Mouse (Mus musculus): Measurements from ENCODE around the gene Zkscan1. TPM values are rescaled to one million over a fixed set of nuclear protein-coding genes. Genes with fewer than 3 reads are reported as not detected.
A peak's percentile ranks its signal among the peaks of the same experiment; 100 is the strongest.

The Zkscan1 gene
- polyA plus RNA-seq, 1 experiment from 2014 or later, result 11.1 TPM

DNA sequence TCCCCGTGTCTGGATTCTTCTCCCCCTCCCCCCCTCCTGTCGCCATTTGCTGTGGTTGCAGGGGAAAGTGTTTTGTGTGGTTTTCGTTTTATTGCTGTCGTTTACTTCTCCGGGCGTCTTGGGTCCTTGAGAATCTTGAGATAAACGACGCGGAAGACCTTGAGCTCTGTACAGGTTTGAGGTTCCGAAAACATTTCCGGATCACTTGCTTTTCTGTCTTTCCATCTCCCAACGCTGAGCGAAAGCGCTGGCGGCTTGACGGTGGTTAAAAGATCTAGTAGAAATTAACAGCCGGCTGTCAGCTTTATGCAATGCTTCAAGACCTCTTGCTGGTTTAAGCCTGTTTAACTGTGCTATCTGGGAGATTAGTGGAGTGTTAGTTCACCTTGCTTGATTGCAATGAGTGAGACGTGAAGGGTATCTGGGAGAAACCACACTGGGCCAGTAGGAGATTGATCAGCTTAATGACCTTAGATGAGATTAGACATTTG lies 582 bp downstream of the Zkscan1 start:
- Histone ChIP-seq H3K4me1 (ENCODE audit: control insufficient read depth, insufficient read depth, low read length) (peaks cover 9% of the 10 kb centered on the region; the same call in 1 of the 2 replicates), H3K9me3 (ENCODE audit: control insufficient read depth, low read length) (no peaks in the 10 kb centered on the region), H3K27me3 (replicated peaks; ENCODE audit: control insufficient read depth, insufficient read depth, low read length) (no peaks in the 10 kb centered on the region), H3K4me2 (ENCODE audit: low read depth, low read length) (peak overlapping the region; percentile 66), H3K4me3 (ENCODE audit: low read length) (peak overlapping the region; percentile 92), H3K36me3 (ENCODE audit: control insufficient read depth, insufficient read depth, low read length) (no peaks in the 10 kb centered on the region; the same call in 1 of the 2 replicates), H3K9ac (ENCODE audit: low read depth, low read length) (peak overlapping the region; percentile 99), H3K27ac (ENCODE audit: low read length) (peak overlapping the region; percentile 95)
- peak; percentile 24 for ATAC-seq
- WGBS, result 0% methylated on average over 18 of the region's 18 CpGs

DNA sequence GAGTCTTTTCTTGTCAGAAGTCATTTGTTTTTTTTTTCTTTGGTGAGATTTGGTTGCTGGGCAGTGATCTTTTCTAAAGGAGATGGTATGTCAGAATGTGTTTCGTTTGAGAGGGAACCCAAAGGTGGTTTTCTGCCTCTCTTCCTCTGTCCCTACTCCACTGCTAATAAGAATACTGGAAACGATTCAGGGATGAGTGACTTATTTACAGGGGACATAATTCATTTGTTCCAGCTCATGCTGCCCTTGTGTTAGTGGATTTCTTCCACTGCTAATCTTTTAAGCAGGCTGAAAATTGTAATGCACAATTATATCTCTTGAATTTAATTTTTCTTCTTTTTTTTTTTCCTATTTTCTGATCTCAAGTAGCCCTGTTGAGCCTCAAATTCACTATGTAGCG lies 2.0 kb downstream of the Zkscan1 start:
- H3K9ac ChIP-seq (ENCODE audit: low read depth, low read length), result no peak overlapping the region
- WGBS, result 69% methylated on average over 3 of the region's 3 CpGs
- no peak overlapping the region for H3K27ac ChIP-seq (ENCODE audit: low read length)

DNA sequence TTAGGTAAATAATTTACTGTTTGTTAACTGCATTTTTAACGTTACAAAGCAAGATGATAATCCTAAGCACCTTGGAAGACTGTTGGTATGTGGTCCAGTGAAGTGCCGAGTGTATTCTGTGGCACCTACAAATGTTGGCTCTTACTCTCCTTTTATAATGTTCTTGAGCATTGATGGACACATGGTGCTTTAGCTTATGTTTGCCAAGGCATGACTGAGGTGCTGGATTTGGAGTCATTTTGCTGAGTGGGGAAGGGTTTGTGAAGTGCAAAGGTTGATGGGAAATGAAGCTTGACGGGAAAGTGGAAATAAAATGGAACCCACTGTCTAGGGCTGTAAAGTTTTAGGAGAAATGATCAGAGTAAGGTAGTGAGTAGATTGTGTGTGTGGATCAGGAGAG lies 3.5 kb downstream of the Zkscan1 start:
- H3K4me3 ChIP-seq (ENCODE audit: low read length), result no peak overlapping the region; the same call in 1 of the 2 replicates
- H3K9ac ChIP-seq (ENCODE audit: low read depth, low read length), result no peak overlapping the region
- H3K9me3 ChIP-seq (ENCODE audit: control insufficient read depth, low read length), result no peaks in the 10 kb centered on the region
- H3K4me2 ChIP-seq (ENCODE audit: low read depth, low read length), result peak overlapping the region; percentile 34
- WGBS, result 56% methylated on average over 3 of the region's 3 CpGs
- peaks cover 9% of the 10 kb centered on the region; the same call in 1 of the 2 replicates for H3K4me1 ChIP-seq (ENCODE audit: control insufficient read depth, insufficient read depth, low read length)
- H3K27me3 ChIP-seq (replicated peaks; ENCODE audit: control insufficient read depth, insufficient read depth, low read length), result no peaks in the 10 kb centered on the region
- ATAC-seq, result peak; percentile 0; the same call in 1 of the 2 replicates
- peak overlapping the region; percentile 71 for H3K27ac ChIP-seq (ENCODE audit: low read length)
- H3K36me3 ChIP-seq (ENCODE audit: control insufficient read depth, insufficient read depth, low read length), result no peaks in the 10 kb centered on the region; the same call in 1 of the 2 replicates

More for the DNA sequence above, 2.0 kb downstream of the Zkscan1 start:
- no peak overlapping the region for H3K4me3 ChIP-seq (ENCODE audit: low read length)
- peak overlapping the region; percentile 35; the same call in 1 of the 2 replicates for H3K4me2 ChIP-seq (ENCODE audit: low read depth, low read length)
- H3K4me1 ChIP-seq (ENCODE audit: control insufficient read depth, insufficient read depth, low read length), result peaks cover 9% of the 10 kb centered on the region; the same call in 1 of the 2 replicates
- no peaks in the 10 kb centered on the region; the same call in 1 of the 2 replicates for H3K36me3 ChIP-seq (ENCODE audit: control insufficient read depth, insufficient read depth, low read length)
- no peaks in the 10 kb centered on the region for H3K27me3 ChIP-seq (replicated peaks; ENCODE audit: control insufficient read depth, insufficient read depth, low read length)
- no peaks in the 10 kb centered on the region for H3K9me3 ChIP-seq (ENCODE audit: control insufficient read depth, low read length)
- ATAC-seq, result no peak

DNA sequence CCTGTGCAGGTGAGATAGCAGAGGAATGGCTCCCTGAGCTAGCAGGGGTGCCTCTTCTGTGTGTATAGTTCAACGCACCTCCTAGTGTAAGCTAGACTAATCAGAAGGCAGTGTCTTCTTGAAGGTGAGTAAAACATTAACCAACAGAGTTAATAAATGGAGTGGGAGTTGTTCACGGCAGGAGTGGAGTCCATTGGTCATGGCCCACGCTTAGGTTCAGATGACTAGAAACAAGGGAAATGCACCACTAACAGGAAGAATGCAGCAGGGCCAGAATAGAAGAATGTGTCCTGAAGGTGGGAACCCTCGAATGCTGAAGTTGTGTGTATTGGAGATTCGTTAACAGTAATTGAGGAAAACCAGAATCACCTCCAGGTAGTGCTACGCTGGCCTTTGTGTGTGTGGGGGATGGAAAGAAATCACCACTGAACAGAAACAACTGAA lies 4.2 kb downstream of the Zkscan1 start:
- H3K4me2 ChIP-seq (ENCODE audit: low read depth, low read length), result peak overlapping the region; percentile 47
- H3K9me3 ChIP-seq (ENCODE audit: control insufficient read depth, low read length), result no peaks in the 10 kb centered on the region
- peaks cover 9% of the 10 kb centered on the region; the same call in 1 of the 2 replicates for H3K4me1 ChIP-seq (ENCODE audit: control insufficient read depth, insufficient read depth, low read length)
- peak overlapping the region; percentile 75 for H3K27ac ChIP-seq (ENCODE audit: low read length)
- ATAC-seq, result peak; percentile 86
- peak overlapping the region; percentile 23 for H3K4me3 ChIP-seq (ENCODE audit: low read length)
- peaks cover 3% of the 10 kb centered on the region for H3K36me3 ChIP-seq (ENCODE audit: control insufficient read depth, insufficient read depth, low read length)
- H3K9ac ChIP-seq (ENCODE audit: low read depth, low read length), result peak overlapping the region; percentile 44
- WGBS, result 64% methylated on average over 6 of the region's 6 CpGs
- no peaks in the 10 kb centered on the region for H3K27me3 ChIP-seq (replicated peaks; ENCODE audit: control insufficient read depth, insufficient read depth, low read length)

DNA sequence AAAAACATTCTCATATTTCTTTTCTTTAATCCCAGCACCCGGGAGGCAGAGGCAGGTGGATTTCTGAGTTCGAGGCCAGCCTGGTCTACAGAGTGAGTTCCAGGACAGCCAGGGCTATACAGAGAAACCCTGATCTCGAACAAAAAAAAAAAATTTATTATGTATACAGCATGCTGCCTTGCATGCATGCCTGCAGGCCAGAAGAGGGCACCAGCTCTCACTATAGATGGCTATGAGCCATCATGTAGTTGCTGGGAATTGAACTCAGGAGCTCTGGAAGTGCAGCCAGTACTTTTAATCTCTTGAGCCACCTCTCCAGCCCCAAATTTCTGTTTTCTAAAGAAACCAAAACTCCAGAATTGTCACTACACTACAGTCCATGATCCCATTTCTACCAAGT lies 5.4 kb downstream of the Zkscan1 start:
- Histone ChIP-seq H3K27ac (ENCODE audit: low read length) (no peak overlapping the region), H3K27me3 (replicated peaks; ENCODE audit: control insufficient read depth, insufficient read depth, low read length) (no peaks in the 10 kb centered on the region), H3K9ac (ENCODE audit: low read depth, low read length) (no peak overlapping the region), H3K4me2 (ENCODE audit: low read depth, low read length) (no peak overlapping the region), H3K4me3 (ENCODE audit: low read length) (no peak overlapping the region), H3K4me1 (ENCODE audit: control insufficient read depth, insufficient read depth, low read length) (peaks cover 9% of the 10 kb centered on the region; the same call in 1 of the 2 replicates), H3K9me3 (ENCODE audit: control insufficient read depth, low read length) (no peaks in the 10 kb centered on the region), H3K36me3 (ENCODE audit: control insufficient read depth, insufficient read depth, low read length) (peaks cover 9% of the 10 kb centered on the region)
- 74% methylated on average over 3 of the region's 3 CpGs for WGBS
- no peak for ATAC-seq

DNA sequence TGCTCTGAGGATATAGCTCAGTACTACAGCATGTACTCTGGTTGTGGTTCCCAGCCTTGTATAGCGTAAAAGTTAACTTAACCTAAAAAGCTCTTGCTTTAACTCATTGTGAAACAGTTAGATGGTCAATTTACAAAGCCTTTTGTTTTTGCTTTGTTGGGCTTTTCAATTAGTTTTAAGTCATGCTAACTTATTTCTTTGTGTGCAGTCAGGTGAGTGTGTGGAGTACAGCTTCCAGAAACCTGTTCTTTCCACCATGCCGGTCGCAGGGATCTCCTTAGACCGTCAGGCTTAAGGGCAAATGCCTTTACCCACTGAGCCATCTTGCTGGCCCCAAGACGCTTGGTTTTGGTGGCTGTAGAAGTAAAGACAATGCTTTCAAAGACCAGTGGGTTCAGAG lies 5.9 kb downstream of the Zkscan1 start:
- Histone ChIP-seq H3K27me3 (replicated peaks; ENCODE audit: control insufficient read depth, insufficient read depth, low read length) (no peaks in the 10 kb centered on the region), H3K36me3 (ENCODE audit: control insufficient read depth, insufficient read depth, low read length) (peaks cover 9% of the 10 kb centered on the region), H3K4me1 (ENCODE audit: control insufficient read depth, insufficient read depth, low read length) (peaks cover 9% of the 10 kb centered on the region; the same call in 1 of the 2 replicates), H3K9ac (ENCODE audit: low read depth, low read length) (no peak overlapping the region), H3K4me2 (ENCODE audit: low read depth, low read length) (no peak overlapping the region), H3K27ac (ENCODE audit: low read length) (no peak overlapping the region), H3K9me3 (ENCODE audit: control insufficient read depth, low read length) (no peaks in the 10 kb centered on the region), H3K4me3 (ENCODE audit: low read length) (no peak overlapping the region)
- no peak for ATAC-seq
- 91% methylated on average over 5 of the region's 5 CpGs for WGBS

DNA sequence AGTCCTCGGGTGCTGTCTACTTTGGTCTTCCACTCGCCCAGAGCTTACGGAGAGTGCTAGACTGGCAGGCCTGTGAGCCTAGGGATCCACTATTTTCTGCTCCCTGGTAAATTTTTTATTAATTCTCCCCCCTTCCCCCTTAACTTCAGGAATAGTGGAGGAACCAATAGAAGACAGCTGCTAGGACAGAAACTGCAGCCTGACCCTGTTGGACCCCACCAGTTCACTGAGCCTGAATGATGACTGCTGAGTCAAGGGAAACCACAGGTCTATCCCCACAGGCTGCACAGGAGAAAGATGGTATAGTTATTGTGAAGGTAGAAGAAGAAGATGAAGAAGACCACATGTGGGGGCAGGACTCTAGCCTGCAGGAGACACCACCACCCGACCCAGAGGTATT lies 7.9 kb downstream of the Zkscan1 start:
- no peaks in the 10 kb centered on the region for H3K27me3 ChIP-seq (replicated peaks; ENCODE audit: control insufficient read depth, insufficient read depth, low read length)
- no peak overlapping the region for H3K27ac ChIP-seq (ENCODE audit: low read length)
- no peak overlapping the region for H3K9ac ChIP-seq (ENCODE audit: low read depth, low read length)
- WGBS, result 90% methylated on average over 4 of the region's 4 CpGs
- no peaks in the 10 kb centered on the region for H3K9me3 ChIP-seq (ENCODE audit: control insufficient read depth, low read length)
- H3K4me1 ChIP-seq (ENCODE audit: control insufficient read depth, insufficient read depth, low read length), result peaks cover 7% of the 10 kb centered on the region; the same call in 1 of the 2 replicates
- H3K4me3 ChIP-seq (ENCODE audit: low read length), result no peak overlapping the region
- peaks cover 16% of the 10 kb centered on the region for H3K36me3 ChIP-seq (ENCODE audit: control insufficient read depth, insufficient read depth, low read length)
- no peak overlapping the region for H3K4me2 ChIP-seq (ENCODE audit: low read depth, low read length)
- ATAC-seq, result no peak

DNA sequence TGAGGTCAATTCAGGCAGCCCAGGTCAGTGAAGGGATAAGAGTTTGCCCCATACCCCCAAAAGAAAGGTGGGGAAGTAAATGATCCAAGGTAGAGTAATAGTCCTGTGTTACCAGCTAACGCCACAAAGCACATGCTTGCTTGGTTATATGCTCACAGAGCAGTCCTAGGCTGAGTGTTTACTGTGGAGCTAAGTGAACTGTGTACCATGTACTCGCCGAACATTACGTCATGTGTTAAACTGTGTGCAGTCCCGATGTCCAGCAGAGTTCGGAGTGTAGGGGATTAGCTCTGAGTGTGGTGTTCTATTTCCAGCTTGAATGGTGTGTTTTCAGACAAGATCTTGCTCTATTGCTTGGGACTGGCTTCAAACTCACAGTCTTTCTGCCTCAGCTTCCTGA lies 9.6 kb downstream of the Zkscan1 start:
- Histone ChIP-seq H3K27ac (ENCODE audit: low read length) (no peak overlapping the region), H3K4me1 (ENCODE audit: control insufficient read depth, insufficient read depth, low read length) (no peaks in the 10 kb centered on the region), H3K4me3 (ENCODE audit: low read length) (no peak overlapping the region), H3K4me2 (ENCODE audit: low read depth, low read length) (no peak overlapping the region), H3K9me3 (ENCODE audit: control insufficient read depth, low read length) (no peaks in the 10 kb centered on the region), H3K36me3 (ENCODE audit: control insufficient read depth, insufficient read depth, low read length) (peaks cover 29% of the 10 kb centered on the region), H3K27me3 (replicated peaks; ENCODE audit: control insufficient read depth, insufficient read depth, low read length) (no peaks in the 10 kb centered on the region), H3K9ac (ENCODE audit: low read depth, low read length) (no peak overlapping the region)
- WGBS, result 92% methylated on average over 6 of the region's 6 CpGs
- ATAC-seq, result no peak

DNA sequence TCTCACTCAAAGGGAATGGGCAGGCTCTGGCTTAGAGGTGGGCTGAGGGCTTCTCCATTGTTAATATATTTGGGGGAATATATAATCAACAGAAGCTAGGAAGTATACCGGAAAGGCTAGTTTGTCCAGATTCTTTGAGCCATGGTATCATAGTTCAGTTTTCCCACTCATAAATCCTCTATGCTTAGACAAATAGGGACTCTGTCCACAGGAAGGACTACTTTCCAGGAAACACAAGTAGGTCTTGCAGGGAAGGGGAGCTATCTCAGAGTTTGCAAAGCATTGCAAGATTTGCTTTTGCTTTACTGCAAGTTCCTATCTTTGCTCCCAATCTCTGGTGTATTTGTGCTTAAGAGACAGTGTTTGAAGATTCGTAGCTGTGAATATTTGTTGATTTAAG lies 20.1 kb downstream of the Zkscan1 start:
- no peaks in the 10 kb centered on the region for H3K4me1 ChIP-seq (ENCODE audit: control insufficient read depth, insufficient read depth, low read length)
- H3K4me3 ChIP-seq (ENCODE audit: low read length), result no peak overlapping the region
- H3K9me3 ChIP-seq (ENCODE audit: control insufficient read depth, low read length), result no peaks in the 10 kb centered on the region
- H3K27ac ChIP-seq (ENCODE audit: low read length), result no peak overlapping the region
- H3K27me3 ChIP-seq (replicated peaks; ENCODE audit: control insufficient read depth, insufficient read depth, low read length), result no peaks in the 10 kb centered on the region
- H3K9ac ChIP-seq (ENCODE audit: low read depth, low read length), result no peak overlapping the region
- WGBS, result 58% methylated on average over 2 of the region's 2 CpGs
- H3K4me2 ChIP-seq (ENCODE audit: low read depth, low read length), result peak overlapping the region; percentile 7; the same call in 1 of the 2 replicates
- H3K36me3 ChIP-seq (ENCODE audit: control insufficient read depth, insufficient read depth, low read length), result peaks cover 15% of the 10 kb centered on the region; the same call in 1 of the 2 replicates
- ATAC-seq, result peak; percentile 80

DNA sequence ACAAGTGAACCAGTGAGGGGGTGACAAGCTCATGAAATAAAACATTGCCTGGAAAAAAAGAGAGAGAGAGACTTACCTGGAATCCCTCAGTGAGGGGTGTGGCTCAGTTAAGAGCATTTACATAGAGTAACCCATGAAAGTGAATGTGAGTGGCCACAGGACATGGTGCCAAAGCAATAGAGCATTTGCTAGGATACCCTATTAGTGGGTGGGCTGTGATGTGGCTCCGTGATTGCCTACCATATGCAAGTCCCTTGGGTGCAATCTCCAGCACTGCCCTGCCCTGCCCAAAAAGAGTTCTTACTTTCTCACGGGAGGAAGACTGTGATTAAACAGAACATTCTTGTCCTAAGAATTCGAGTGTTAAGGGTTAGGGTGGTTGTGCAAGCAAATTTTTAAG lies 22.2 kb downstream of the Zkscan1 start:
- 56% methylated on average over 3 of the region's 3 CpGs for WGBS
- Histone ChIP-seq H3K9me3 (ENCODE audit: control insufficient read depth, low read length) (no peaks in the 10 kb centered on the region), H3K27ac (ENCODE audit: low read length) (no peak overlapping the region), H3K4me1 (ENCODE audit: control insufficient read depth, insufficient read depth, low read length) (no peaks in the 10 kb centered on the region), H3K36me3 (ENCODE audit: control insufficient read depth, insufficient read depth, low read length) (no peaks in the 10 kb centered on the region), H3K27me3 (replicated peaks; ENCODE audit: control insufficient read depth, insufficient read depth, low read length) (no peaks in the 10 kb centered on the region), H3K4me3 (ENCODE audit: low read length) (no peak overlapping the region), H3K9ac (ENCODE audit: low read depth, low read length) (no peak overlapping the region), H3K4me2 (ENCODE audit: low read depth, low read length) (no peak overlapping the region)
- ATAC-seq, result no peak

Data from intestine, embryonic 16.5 days (tissue).